Mouse (Mus musculus) MEL (cell line): ENCODE results near the gene Rrp36. TPM values are rescaled to one million over a fixed set of nuclear protein-coding genes. Genes with fewer than 3 reads are reported as not detected.

Experiments
- DNase-seq: peaks from one replicate; pipeline ENCODE4 v3.0.0; 2011; ENCODE audit warnings: low read depth, low spot score
- H3K27ac ChIP-seq: 2 replicates; pipeline ENCODE4 v1.5.1; 2012; ENCODE audit warnings: low read depth, mild to moderate bottlenecking, control low read depth, low read length, moderate library complexity; ENCODE audit not compliant: control insufficient read depth
- H3K27me3 ChIP-seq, 2 experiments: fragments of 150-350 bp in 1 of 2; sonication (generic) in 1 of 2; 2 replicates each; pipeline ENCODE4 v1.6.1; 2012; ENCODE audit warnings: low read length in 2 of 2, mild to moderate bottlenecking in 2 of 2, improper control_type of control experiment in 1 of 2, moderate library complexity in 1 of 2; ENCODE audit not compliant: insufficient read depth in 2 of 2, control insufficient read depth in 1 of 2
- H3K36me3 ChIP-seq, 2 experiments: 2 replicates each; pipeline ENCODE4 v1.6.1; 2012 to 2014; ENCODE audit warnings: low read length in 2 of 2, improper control_type of control experiment in 1 of 2, inconsistent platforms in 1 of 2, mild to moderate bottlenecking in 1 of 2; ENCODE audit not compliant: insufficient read depth in 2 of 2, control insufficient read depth in 1 of 2
- H3K4me1 ChIP-seq, 2 experiments: fragments of 150-350 bp in 1 of 2; sonication (generic) in 1 of 2; 2 replicates each; pipeline ENCODE4 v1.6.1; 2012; ENCODE audit warnings: low read length in 2 of 2, improper control_type of control experiment in 1 of 2, mild to moderate bottlenecking in 1 of 2; ENCODE audit not compliant: insufficient read depth in 2 of 2, control insufficient read depth in 1 of 2
- H3K4me3 ChIP-seq, 2 experiments: fragments of 150-350 bp in 1 of 2; sonication (generic) in 1 of 2; 2 replicates each; pipeline ENCODE4 v1.5.1; 2012; ENCODE audit warnings: low read depth in 2 of 2, low read length in 2 of 2, mild to moderate bottlenecking in 2 of 2, moderate library complexity in 2 of 2, control low read depth in 1 of 2, improper control_type of control experiment in 1 of 2; ENCODE audit not compliant: control insufficient read depth in 1 of 2, insufficient read depth in 1 of 2
- H3K79me2 ChIP-seq: 2 replicates; pipeline ENCODE4 v1.6.1; 2012; ENCODE audit warnings: mild to moderate bottlenecking, low read length, moderate library complexity; ENCODE audit not compliant: control insufficient read depth, poor library complexity, insufficient read depth
- H3K9ac ChIP-seq: 2 replicates; pipeline ENCODE4 v1.6.1; 2012; ENCODE audit warnings: low read depth, mild to moderate bottlenecking, control low read depth, low read length, moderate library complexity; ENCODE audit not compliant: control insufficient read depth, poor library complexity, severe bottlenecking
- H3K9me3 ChIP-seq: fragments of 150-350 bp; sonication (generic); replicated peaks from 2 replicates; pipeline ENCODE4 v1.6.1; 2012; ENCODE audit warnings: mild to moderate bottlenecking, low read length, improper control_type of control experiment, moderate library complexity; ENCODE audit not compliant: insufficient read depth
- CHD2 ChIP-seq: IDR thresholded peaks from 2 replicates; pipeline ENCODE4 v1.6.1; 2011; ENCODE audit warnings: low read length, improper control_type of control experiment
- ELF1 ChIP-seq: IDR thresholded peaks from 2 replicates; pipeline ENCODE4 v1.6.1; 2014; ENCODE audit warnings: low read depth, mild to moderate bottlenecking, inconsistent platforms, low read length, improper control_type of control experiment, moderate library complexity
- ETS1 ChIP-seq: IDR thresholded peaks from 2 replicates; pipeline ENCODE4 v1.6.1; 2012; ENCODE audit warnings: low read depth, mild to moderate bottlenecking, inconsistent platforms, low read length, improper control_type of control experiment, moderate library complexity
- GATA1 ChIP-seq: IDR thresholded peaks from 2 replicates; pipeline ENCODE4 v1.6.1; 2011; ENCODE audit warnings: low read depth, low read length, improper control_type of control experiment
- MAZ ChIP-seq: IDR thresholded peaks from 2 replicates; pipeline ENCODE4 v1.6.1; 2012; ENCODE audit warnings: low read depth, mild to moderate bottlenecking, inconsistent platforms, low read length, improper control_type of control experiment
- MEF2A ChIP-seq: IDR thresholded peaks from 2 replicates; pipeline ENCODE4 v1.6.1; 2014; ENCODE audit warnings: low read depth, mild to moderate bottlenecking, inconsistent platforms, low read length, improper control_type of control experiment; ENCODE audit not compliant: poor library complexity, insufficient replicate concordance, severe bottlenecking; ENCODE audit errors: extremely low read depth
- MXI1 ChIP-seq: IDR thresholded peaks from 2 replicates; pipeline ENCODE4 v1.6.1; 2011; ENCODE audit warnings: mild to moderate bottlenecking, low read depth, low read length, improper control_type of control experiment
- MYB ChIP-seq: IDR thresholded peaks from 2 replicates; pipeline ENCODE4 v1.6.1; 2011; ENCODE audit warnings: mild to moderate bottlenecking, low read depth, low read length, improper control_type of control experiment
- NRF1 ChIP-seq: IDR thresholded peaks from 2 replicates; pipeline ENCODE4 v1.6.1; 2014; ENCODE audit warnings: low read depth, mild to moderate bottlenecking, inconsistent platforms, low read length, improper control_type of control experiment, moderate library complexity; ENCODE audit not compliant: poor library complexity, insufficient read depth, severe bottlenecking
- POLR2A ChIP-seq, 2 experiments: IDR thresholded peaks; 2 replicates each; pipeline ENCODE4 v1.6.1; 2011 to 2012; ENCODE audit warnings: low read length in 2 of 2, mild to moderate bottlenecking in 2 of 2, control low read depth in 1 of 2, improper control_type of control experiment in 1 of 2, low read depth in 1 of 2, moderate library complexity in 1 of 2; ENCODE audit not compliant: control insufficient read depth in 1 of 2, insufficient read depth in 1 of 2, poor library complexity in 1 of 2
- POLR2AphosphoS2 ChIP-seq: IDR thresholded peaks from 2 replicates; pipeline ENCODE4 v1.6.1; 2011; ENCODE audit warnings: low read length, improper control_type of control experiment
- POLR2AphosphoS5 ChIP-seq: IDR thresholded peaks from 2 replicates; pipeline ENCODE4 v1.6.1; 2012; ENCODE audit warnings: low read depth, borderline replicate concordance, mild to moderate bottlenecking, inconsistent platforms, low read length, moderate library complexity, mixed read lengths
- RCOR1 ChIP-seq: IDR thresholded peaks from 2 replicates; pipeline ENCODE4 v1.6.1; 2012; ENCODE audit warnings: low read depth, mild to moderate bottlenecking, inconsistent platforms, low read length, improper control_type of control experiment
- SIN3A ChIP-seq: IDR thresholded peaks from 2 replicates; pipeline ENCODE4 v1.6.1; 2012; ENCODE audit warnings: low read length, improper control_type of control experiment, inconsistent platforms
- SMC3 ChIP-seq: IDR thresholded peaks from 2 replicates; pipeline ENCODE4 v1.6.1; 2011; ENCODE audit warnings: low read depth, low read length, improper control_type of control experiment
- TAL1 ChIP-seq: IDR thresholded peaks from 2 replicates; pipeline ENCODE4 v1.6.1; 2012; ENCODE audit warnings: mild to moderate bottlenecking, inconsistent platforms, low read length, moderate library complexity, mixed read lengths
- TBP ChIP-seq: IDR thresholded peaks from 2 replicates; pipeline ENCODE4 v1.8.0; 2011; ENCODE audit warnings: low read depth, low read length, improper control_type of control experiment
- USF1 ChIP-seq: IDR thresholded peaks from 2 replicates; pipeline ENCODE4 v1.6.1; 2014; ENCODE audit warnings: low read depth, mild to moderate bottlenecking, inconsistent platforms, low read length, improper control_type of control experiment, moderate library complexity
- USF2 ChIP-seq, 2 experiments: IDR thresholded peaks; 2 replicates each; pipeline ENCODE4 v1.6.1; 2011 to 2012; ENCODE audit warnings: improper control_type of control experiment in 2 of 2, low read length in 2 of 2, borderline replicate concordance in 1 of 2, inconsistent platforms in 1 of 2, low read depth in 1 of 2, mild to moderate bottlenecking in 1 of 2; ENCODE audit not compliant: insufficient read depth in 1 of 2
- ZC3H11A ChIP-seq: IDR thresholded peaks from 2 replicates; pipeline ENCODE4 v1.6.1; 2012; ENCODE audit warnings: low read depth, mild to moderate bottlenecking, inconsistent platforms, low read length, improper control_type of control experiment
- ZKSCAN1 ChIP-seq: IDR thresholded peaks from 2 replicates; pipeline ENCODE4 v1.6.1; 2012; ENCODE audit warnings: low read depth, mild to moderate bottlenecking, inconsistent platforms, low read length, improper control_type of control experiment, moderate library complexity
- ZMIZ1 ChIP-seq: IDR thresholded peaks from 2 replicates; pipeline ENCODE4 v1.6.1; 2012; ENCODE audit warnings: low read depth, mild to moderate bottlenecking, inconsistent platforms, low read length, improper control_type of control experiment, moderate library complexity
- polyA plus RNA-seq, 2 experiments: library from polyadenylated mRNA; stranded (reverse) in 1 of 2; unstranded in 1 of 2; fragments of >175 nt in 1 of 2; fragments of >200 nt in 1 of 2; gene quantifications; 2 replicates each; pipeline versions ENCODE4 v1.2.1 to v1.2.4; 2012; ENCODE audit warnings: low replicate concordance in 2 of 2, low read depth in 1 of 2; ENCODE audit not compliant: insufficient read length in 2 of 2, insufficient read depth in 1 of 2, missing spikeins in 1 of 2
- total RNA-seq: library from RNA; depleted of rRNA; stranded (reverse); fragments of 300-350 nt; gene quantifications from 2 replicates; pipeline ENCODE4 v1.2.3, GENCODE M21; 2012

Gene Rrp36
- total and polyA plus RNA-seq, 3 experiments, result 51.2 to 55.3 TPM; not detected in 1

- no peaks in the 10 kb centered on the region for H3K27me3 ChIP-seq
- peaks cover 23% of the 10 kb centered on the region for H3K79me2 ChIP-seq
- no peak overlapping the region for H3K27ac ChIP-seq
- TF ChIP-seq SIN3A, result no peak
- TF ChIP-seq ZKSCAN1, result peak; percentile 93
- H3K4me1 ChIP-seq, result peaks cover 3 to 21% of the 10 kb centered on the region in 2 experiments
- H3K9ac ChIP-seq, result no peak overlapping the region
- no peak for DNase-seq
- no peak overlapping the region for H3K4me3 ChIP-seq
- peaks cover 0 to 12% of the 10 kb centered on the region in 2 experiments; a peak in 2 of 4 replicates for H3K36me3 ChIP-seq
- no peaks in the 10 kb centered on the region for H3K9me3 ChIP-seq
Measured at GRCm38 (mm10) chr17:46702506-46702905, 28.4 kb upstream of the Rrp36 start.

GRCm38 (mm10) chr17:46702100-46702499, 27.9 kb upstream of the Rrp36 start:
- Histone ChIP-seq H3K4me3 (no peak overlapping the region), H3K36me3 (peaks cover 0 to 12% of the 10 kb centered on the region in 2 experiments; a peak in 2 of 4 replicates), H3K4me1 (peaks cover 3 to 21% of the 10 kb centered on the region in 2 experiments)

DNA sequence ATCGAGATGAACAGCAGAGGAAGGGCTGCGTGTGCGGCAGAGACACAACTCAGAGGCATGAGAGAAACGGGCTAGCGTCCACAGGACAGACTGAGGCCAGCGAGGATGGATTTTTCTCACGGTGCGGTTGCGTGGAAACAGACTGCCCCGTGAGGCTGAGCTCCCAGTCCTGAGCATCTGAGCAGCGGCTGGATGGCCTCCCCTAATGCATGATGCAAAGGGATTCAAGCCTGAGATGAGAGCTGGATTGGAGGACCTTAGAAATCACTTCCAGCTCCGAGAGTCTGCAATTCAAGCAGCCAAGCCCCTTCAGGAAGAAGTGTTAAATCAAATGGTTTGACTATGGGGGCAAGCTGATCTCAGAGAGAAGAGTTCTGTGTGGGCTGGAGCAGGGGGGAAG, 27.3 kb upstream of the Rrp36 start:
- DNase-seq, result no peak
- Histone ChIP-seq H3K4me3 (no peak overlapping the region), H3K9ac (no peak overlapping the region), H3K36me3 (peaks cover 0 to 12% of the 10 kb centered on the region in 2 experiments; a peak in 2 of 4 replicates), H3K9me3 (no peaks in the 10 kb centered on the region), H3K79me2 (peaks cover 23% of the 10 kb centered on the region), H3K27ac (no peak overlapping the region), H3K4me1 (peaks cover 3 to 21% of the 10 kb centered on the region in 2 experiments), H3K27me3 (no peaks in the 10 kb centered on the region)
- TF ChIP-seq POLR2A (IDR thresholded peaks at IDR 0.05; ENCODE audit: control insufficient read depth in 1 of 2, insufficient read depth in 1 of 2, low read depth in 1 of 2, low read length in 2 of 2, poor library complexity in 1 of 2) (no peak), ZC3H11A (no peak), ELF1 (no peak), ZMIZ1 (no peak), POLR2AphosphoS2 (no peak), CHD2 (no peak), MXI1 (no peak), MYB (no peak), USF2 (IDR thresholded peaks at IDR 0.05; ENCODE audit: borderline replicate concordance in 1 of 2, insufficient read depth in 1 of 2, low read depth in 1 of 2, low read length in 2 of 2) (no peak)

More at GRCm38 (mm10) chr17:46702100-46702499, 27.9 kb upstream of the Rrp36 start:
- TF ChIP-seq ZKSCAN1, result no peak
- TF ChIP-seq USF1, result no peak
- TF ChIP-seq USF2 (IDR thresholded peaks at IDR 0.05; ENCODE audit: borderline replicate concordance in 1 of 2, insufficient read depth in 1 of 2, low read depth in 1 of 2, low read length in 2 of 2), result no peak
- TF ChIP-seq GATA1, result no peak
- TF ChIP-seq POLR2AphosphoS2, result no peak
- TF ChIP-seq TAL1, result no peak
- TF ChIP-seq NRF1, result no peak
- TF ChIP-seq RCOR1, result no peak
- TF ChIP-seq TBP, result no peak
- no peak for TF ChIP-seq SMC3
- no peak for TF ChIP-seq ETS1
- no peak for TF ChIP-seq MAZ
- no peak for TF ChIP-seq MEF2A
- TF ChIP-seq POLR2AphosphoS5, result no peak
- Histone ChIP-seq H3K9ac (no peak overlapping the region), H3K79me2 (peaks cover 23% of the 10 kb centered on the region), H3K27ac (no peak overlapping the region), H3K27me3 (no peaks in the 10 kb centered on the region), H3K9me3 (no peaks in the 10 kb centered on the region)
- no peak for DNase-seq
